Mouse (Mus musculus): ENCODE measurements around the gene Gm49388. TPM values are rescaled to one million over a fixed set of nuclear protein-coding genes. Genes with fewer than 3 reads are reported as not detected.

Gm49388 gene
- polyA plus RNA-seq, 1 experiment from 2014 or later, result not detected

DNA sequence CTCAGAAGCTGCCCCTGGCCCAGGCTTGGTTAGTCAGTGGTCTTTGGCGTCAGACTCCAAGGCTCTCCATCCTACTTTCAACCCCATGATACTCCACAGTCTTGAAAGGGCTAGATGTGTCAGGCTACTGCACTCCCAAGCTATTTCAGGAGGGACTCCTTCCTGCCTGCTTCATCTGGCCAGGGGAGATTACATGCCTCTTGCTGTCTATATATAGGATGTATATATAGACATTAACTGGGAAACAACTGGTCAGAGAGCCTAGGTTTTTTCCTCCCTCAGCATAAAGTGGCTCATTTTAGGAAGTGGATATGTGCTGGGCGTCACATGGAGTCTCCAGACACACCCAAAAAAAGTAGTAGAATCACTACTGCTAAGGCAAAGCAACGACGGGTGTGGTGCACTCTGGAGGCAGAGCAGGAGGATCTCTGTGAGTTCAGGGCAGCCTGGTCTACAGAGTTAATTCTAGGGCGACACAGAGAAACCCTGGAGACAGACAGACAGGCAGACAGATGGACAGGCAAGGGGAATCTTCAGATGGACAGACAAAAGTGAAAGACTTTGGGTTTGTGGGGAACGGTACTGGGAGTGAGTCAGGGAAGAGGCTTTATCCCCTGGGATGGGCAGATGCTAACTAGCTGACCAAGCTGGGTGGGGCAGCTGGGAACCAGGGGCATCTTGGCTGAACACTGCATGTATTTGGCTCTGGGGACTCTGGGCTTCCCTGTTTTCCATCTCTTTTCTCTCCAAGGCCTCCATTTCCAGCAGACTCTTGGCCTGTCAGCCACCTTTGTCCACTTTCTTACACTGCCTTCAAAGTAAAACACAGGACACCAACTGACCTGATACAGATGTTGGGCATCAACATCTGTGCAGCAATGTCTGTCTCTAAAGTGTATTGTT is 64.8 kb downstream of the Gm49388 start:
- H3K4me1 ChIP-seq (ENCODE audit: control insufficient read depth, insufficient read depth, low read length), result no peaks in the 10 kb centered on the region
- H3K4me3 ChIP-seq (ENCODE audit: low read depth, low read length), result no peak overlapping the region
- H3K27ac ChIP-seq (ENCODE audit: low read length), result no peak overlapping the region
- no peaks in the 10 kb centered on the region for H3K9me3 ChIP-seq (ENCODE audit: control insufficient read depth, low read depth, low read length)
- 77% methylated on average over 6 of the region's 6 CpGs for WGBS
- no peak overlapping the region for H3K4me2 ChIP-seq (replicated peaks; ENCODE audit: low read depth, low read length)
- H3K36me3 ChIP-seq (ENCODE audit: control insufficient read depth, insufficient read depth, low read length), result peaks cover 12% of the 10 kb centered on the region; the same call in 1 of the 2 replicates
- ATAC-seq (ENCODE audit: insufficient number of reproducible peaks, insufficient read depth, low FRiP score, low read depth), result no peak
- H3K9ac ChIP-seq (replicated peaks; ENCODE audit: low read depth, low read length), result no peak overlapping the region
- H3K27me3 ChIP-seq (ENCODE audit: control insufficient read depth, insufficient read depth, low read length), result no peaks in the 10 kb centered on the region

DNA sequence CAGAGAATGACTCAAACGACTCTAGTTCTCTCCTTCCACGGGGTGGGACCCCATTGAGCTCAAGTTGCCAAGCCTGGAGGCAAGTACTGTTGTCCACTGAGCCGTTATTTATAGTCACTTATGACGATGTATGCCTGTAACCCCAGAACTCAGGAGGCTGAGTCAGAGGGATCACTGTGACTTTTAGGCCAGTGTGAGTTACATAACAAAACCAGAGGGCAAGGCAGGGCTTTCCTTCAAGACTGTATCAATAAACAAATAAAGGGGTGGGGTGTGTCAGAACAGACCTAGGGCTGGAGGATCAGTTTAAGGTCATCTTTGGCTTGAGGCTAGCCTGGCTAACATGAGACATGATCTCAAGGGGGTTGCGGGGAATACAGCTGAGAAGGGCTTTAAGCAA is 65.5 kb downstream of the Gm49388 start:
- no peak for ATAC-seq (ENCODE audit: insufficient number of reproducible peaks, insufficient read depth, low FRiP score, low read depth)
- 61% methylated on average over 5 of the region's 5 CpGs for whole genome bisulfite sequencing
- Histone ChIP-seq H3K27me3 (ENCODE audit: control insufficient read depth, insufficient read depth, low read length) (no peaks in the 10 kb centered on the region), H3K4me1 (ENCODE audit: control insufficient read depth, insufficient read depth, low read length) (no peaks in the 10 kb centered on the region), H3K9ac (replicated peaks; ENCODE audit: low read depth, low read length) (no peak overlapping the region), H3K4me3 (ENCODE audit: low read depth, low read length) (no peak overlapping the region), H3K4me2 (replicated peaks; ENCODE audit: low read depth, low read length) (no peak overlapping the region), H3K27ac (ENCODE audit: low read length) (no peak overlapping the region), H3K9me3 (ENCODE audit: control insufficient read depth, low read depth, low read length) (no peaks in the 10 kb centered on the region), H3K36me3 (ENCODE audit: control insufficient read depth, insufficient read depth, low read length) (peaks cover 12% of the 10 kb centered on the region; the same call in 1 of the 2 replicates)

Other genes starting within 250 kb of the Gm49388 start
- 7.2 and 11.3 TPM in 2 replicates for gene Tmem265, start 224.2 kb upstream of the Gm49388 start, polyA plus RNA-seq (2014; fragmentation: Nextera tagmentation; extraction: Ambion mirVana)
- 46.4 and 47.4 TPM in 2 replicates for gene Phkg2, start 212.3 kb upstream of the Gm49388 start, polyA plus RNA-seq (2014; fragmentation: Nextera tagmentation; extraction: Ambion mirVana)
- gene Ccdc189, start 197.0 kb upstream of the Gm49388 start, polyA plus RNA-seq (2014; fragmentation: Nextera tagmentation; extraction: Ambion mirVana), result 7.8 and 8.2 TPM in 2 replicates
- gene Rnf40, start 196.8 kb upstream of the Gm49388 start, polyA plus RNA-seq (2014; fragmentation: Nextera tagmentation; extraction: Ambion mirVana), result 37.0 and 39.9 TPM in 2 replicates
- 16.0 and 17.2 TPM in 2 replicates for gene Zfp629, start 169.8 kb upstream of the Gm49388 start, polyA plus RNA-seq (2014; fragmentation: Nextera tagmentation; extraction: Ambion mirVana)
- gene Bcl7c, start 76.7 kb upstream of the Gm49388 start, polyA plus RNA-seq (2014; fragmentation: Nextera tagmentation; extraction: Ambion mirVana), result 57.8 and 65.2 TPM in 2 replicates
- 20.1 and 22.1 TPM in 2 replicates for gene Ctf1, start 72.9 kb upstream of the Gm49388 start, polyA plus RNA-seq (2014; fragmentation: Nextera tagmentation; extraction: Ambion mirVana)
- 0.32 and 0.66 TPM in 2 replicates for gene Ctf2, start 53.4 kb upstream of the Gm49388 start, polyA plus RNA-seq (2014; fragmentation: Nextera tagmentation; extraction: Ambion mirVana)
- gene Fbxl19, start 41.1 kb upstream of the Gm49388 start, polyA plus RNA-seq (2014; fragmentation: Nextera tagmentation; extraction: Ambion mirVana), result 3.9 and 6.2 TPM in 2 replicates
- gene Orai3, start 15.8 kb upstream of the Gm49388 start, polyA plus RNA-seq (2014; fragmentation: Nextera tagmentation; extraction: Ambion mirVana), result 19.6 and 24.8 TPM in 2 replicates
- gene Setd1a, start 8.9 kb upstream of the Gm49388 start, polyA plus RNA-seq (2014; fragmentation: Nextera tagmentation; extraction: Ambion mirVana), result 31.2 and 32.1 TPM in 2 replicates
- gene Hsd3b7, start 15.0 kb downstream of the Gm49388 start, polyA plus RNA-seq (2014; fragmentation: Nextera tagmentation; extraction: Ambion mirVana), result 21.1 and 22.7 TPM in 2 replicates
- 29.1 and 29.7 TPM in 2 replicates for gene Stx4a, start 38.7 kb downstream of the Gm49388 start, polyA plus RNA-seq (2014; fragmentation: Nextera tagmentation; extraction: Ambion mirVana)
- 5.3 and 6.3 TPM in 2 replicates for gene Stx1b, start 38.9 kb downstream of the Gm49388 start, polyA plus RNA-seq (2014; fragmentation: Nextera tagmentation; extraction: Ambion mirVana)
- 17.1 and 18.9 TPM in 2 replicates for gene Zfp646, start 90.6 kb downstream of the Gm49388 start, polyA plus RNA-seq (2014; fragmentation: Nextera tagmentation; extraction: Ambion mirVana)
- 13.7 and 18.0 TPM in 2 replicates for gene Zfp668, start 91.2 kb downstream of the Gm49388 start, polyA plus RNA-seq (2014; fragmentation: Nextera tagmentation; extraction: Ambion mirVana)
- 0.95 and 1.4 TPM in 2 replicates for gene Prss53, start 105.4 kb downstream of the Gm49388 start, polyA plus RNA-seq (2014; fragmentation: Nextera tagmentation; extraction: Ambion mirVana)
- not detected in 2 replicates for gene Gm21974, start 109.8 kb downstream of the Gm49388 start, polyA plus RNA-seq (2014; fragmentation: Nextera tagmentation; extraction: Ambion mirVana)
- gene Vkorc1, start 110.0 kb downstream of the Gm49388 start, polyA plus RNA-seq (2014; fragmentation: Nextera tagmentation; extraction: Ambion mirVana), result 158 and 184 TPM in 2 replicates
- 152 TPM in 2 replicates for gene Bckdk, start 118.5 kb downstream of the Gm49388 start, polyA plus RNA-seq (2014; fragmentation: Nextera tagmentation; extraction: Ambion mirVana)
- 40.3 and 43.0 TPM in 2 replicates for gene Kat8, start 126.9 kb downstream of the Gm49388 start, polyA plus RNA-seq (2014; fragmentation: Nextera tagmentation; extraction: Ambion mirVana)
- gene Prss8, start 144.5 kb downstream of the Gm49388 start, polyA plus RNA-seq (2014; fragmentation: Nextera tagmentation; extraction: Ambion mirVana), result 48.2 and 55.5 TPM in 2 replicates
- gene Prss36, start 161.1 kb downstream of the Gm49388 start, polyA plus RNA-seq (2014; fragmentation: Nextera tagmentation; extraction: Ambion mirVana), result 8.2 and 8.5 TPM in 2 replicates
- gene Fus, start 181.8 kb downstream of the Gm49388 start, polyA plus RNA-seq (2014; fragmentation: Nextera tagmentation; extraction: Ambion mirVana), result 71.4 and 72.4 TPM in 2 replicates
- gene Pycard, start 208.3 kb downstream of the Gm49388 start, polyA plus RNA-seq (2014; fragmentation: Nextera tagmentation; extraction: Ambion mirVana), result 71.4 and 74.6 TPM in 2 replicates
- gene Trim72, start 218.3 kb downstream of the Gm49388 start, polyA plus RNA-seq (2014; fragmentation: Nextera tagmentation; extraction: Ambion mirVana), result 0.19 TPM in 1 of 2 replicates, not detected in the other